Mouse (Mus musculus): ENCODE results near the gene Zfhx3. TPM values are rescaled to one million over a fixed set of nuclear protein-coding genes. Genes with fewer than 3 reads are reported as not detected.

The Zfhx3 gene
- polyA plus RNA-seq, 1 experiment, result 6.6 TPM

DNA sequence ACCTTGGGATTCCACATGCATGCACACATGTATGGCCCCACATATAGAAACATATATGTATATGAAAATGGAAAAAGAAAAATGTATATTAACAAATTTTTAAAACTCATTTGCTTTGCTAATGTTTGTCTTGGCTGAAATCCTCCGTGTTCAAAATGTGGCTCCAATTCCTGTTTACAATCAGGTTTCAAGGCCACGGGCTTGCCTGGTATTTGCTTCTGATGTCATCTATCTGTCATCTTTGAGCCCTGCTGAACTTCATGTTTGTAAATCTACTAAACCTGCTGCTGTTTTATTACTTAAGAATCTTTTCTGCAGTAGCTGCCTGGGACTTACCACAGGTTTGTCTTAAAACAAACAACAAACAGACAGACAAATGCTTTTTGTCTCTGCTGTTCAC is 1051.3 kb downstream of the Zfhx3 start:
- no peak overlapping the region for H3K27ac ChIP-seq (ENCODE audit: control insufficient read depth, insufficient read depth, low read depth, low read length, poor library complexity)

DNA sequence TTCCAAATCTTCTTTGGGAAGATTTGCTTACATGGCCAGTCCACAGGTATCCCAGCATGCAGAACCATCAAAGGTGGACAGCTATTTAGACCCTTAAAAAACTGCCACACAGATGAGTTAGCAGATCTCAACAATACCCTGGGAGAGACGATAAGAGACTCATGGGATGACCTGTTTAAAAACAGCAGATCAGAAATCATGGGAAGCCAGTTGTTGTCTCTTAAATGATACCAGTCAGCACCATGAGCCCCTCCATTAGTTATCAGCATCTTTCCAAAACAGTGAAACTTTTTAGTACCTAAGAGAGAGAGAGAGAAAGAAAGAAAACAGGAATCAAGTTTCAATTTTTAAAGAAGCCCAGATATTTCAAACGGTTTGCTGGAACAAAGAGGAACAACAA is 1051.7 kb downstream of the Zfhx3 start:
- 41% methylated on average over 2 of the region's 2 CpGs for WGBS
- H3K27ac ChIP-seq (ENCODE audit: control insufficient read depth, insufficient read depth, low read depth, low read length, poor library complexity), result no peak overlapping the region
- no peak for TF ChIP-seq CTCF (IDR thresholded peaks at IDR 0.05; ENCODE audit: control insufficient read depth, insufficient read depth, low read length)
- no peak for TF ChIP-seq POLR2A (IDR thresholded peaks at IDR 0.05; ENCODE audit: borderline replicate concordance, control insufficient read depth, low read depth, low read length)
- H3K4me1 ChIP-seq (ENCODE audit: control insufficient read depth, insufficient read depth, low read length), result no peaks in the 10 kb centered on the region
- no peak overlapping the region for H3K4me3 ChIP-seq (replicated peaks; ENCODE audit: control insufficient read depth, low read depth, low read length)

More for the DNA sequence above, 1051.3 kb downstream of the Zfhx3 start:
- TF ChIP-seq CTCF (IDR thresholded peaks at IDR 0.05; ENCODE audit: control insufficient read depth, insufficient read depth, low read length) (no peak), POLR2A (IDR thresholded peaks at IDR 0.05; ENCODE audit: borderline replicate concordance, control insufficient read depth, low read depth, low read length) (no peak)
- 64% methylated on average over 2 of the region's 2 CpGs for WGBS
- Histone ChIP-seq H3K4me1 (ENCODE audit: control insufficient read depth, insufficient read depth, low read length) (no peaks in the 10 kb centered on the region), H3K4me3 (replicated peaks; ENCODE audit: control insufficient read depth, low read depth, low read length) (no peak overlapping the region)

DNA sequence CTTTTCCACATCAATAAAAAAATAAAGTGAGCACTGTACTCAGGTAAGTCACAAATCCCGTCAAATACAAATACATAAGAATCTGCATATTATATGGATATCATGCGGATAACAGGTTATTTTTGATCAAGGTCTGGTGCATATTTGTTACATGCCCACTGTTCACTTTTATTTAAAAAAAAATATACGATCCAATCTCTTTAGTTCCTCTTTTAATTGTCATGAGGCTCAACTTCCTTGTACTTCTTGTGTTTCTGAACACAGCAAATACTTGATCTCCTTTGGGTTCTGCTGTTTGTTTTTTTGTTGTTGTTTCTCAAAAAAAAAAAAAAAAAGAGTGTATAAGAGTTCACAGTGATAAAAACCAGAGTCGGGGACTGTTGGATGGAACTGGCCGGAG is 1052.4 kb downstream of the Zfhx3 start:
- no peak overlapping the region for H3K27ac ChIP-seq (ENCODE audit: control insufficient read depth, insufficient read depth, low read depth, low read length, poor library complexity)
- H3K4me3 ChIP-seq (replicated peaks; ENCODE audit: control insufficient read depth, low read depth, low read length), result no peak overlapping the region
- no peaks in the 10 kb centered on the region for H3K4me1 ChIP-seq (ENCODE audit: control insufficient read depth, insufficient read depth, low read length)
- no peak for TF ChIP-seq CTCF (IDR thresholded peaks at IDR 0.05; ENCODE audit: control insufficient read depth, insufficient read depth, low read length)
- TF ChIP-seq POLR2A (IDR thresholded peaks at IDR 0.05; ENCODE audit: borderline replicate concordance, control insufficient read depth, low read depth, low read length), result no peak
- 65% methylated on average over 5 of the region's 5 CpGs for WGBS

DNA sequence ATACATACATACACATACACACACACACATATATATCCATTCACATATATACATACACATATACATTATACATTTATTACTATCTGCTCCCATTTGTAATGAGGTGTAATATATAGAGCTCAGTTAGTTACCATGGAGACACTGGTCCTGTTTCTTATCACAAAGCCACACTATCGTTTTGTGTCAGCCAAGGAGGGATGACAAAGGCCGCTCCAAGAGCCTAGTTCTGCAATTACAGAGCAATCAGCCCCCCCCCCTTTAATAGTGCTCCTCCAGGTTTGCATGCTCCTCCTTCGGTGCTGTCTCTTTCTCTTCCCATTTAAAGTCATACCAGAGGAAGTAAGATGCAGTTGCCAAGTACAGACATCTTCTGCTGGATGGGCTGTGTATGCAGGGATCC is 1054.9 kb downstream of the Zfhx3 start:
- H3K4me3 ChIP-seq (replicated peaks; ENCODE audit: control insufficient read depth, low read depth, low read length), result no peak overlapping the region
- TF ChIP-seq POLR2A (IDR thresholded peaks at IDR 0.05; ENCODE audit: borderline replicate concordance, control insufficient read depth, low read depth, low read length) (no peak), CTCF (IDR thresholded peaks at IDR 0.05; ENCODE audit: control insufficient read depth, insufficient read depth, low read length) (no peak)
- no peaks in the 10 kb centered on the region for H3K4me1 ChIP-seq (ENCODE audit: control insufficient read depth, insufficient read depth, low read length)
- no peak overlapping the region for H3K27ac ChIP-seq (ENCODE audit: control insufficient read depth, insufficient read depth, low read depth, low read length, poor library complexity)
- WGBS, result 41% methylated on average over 3 of the region's 3 CpGs

DNA sequence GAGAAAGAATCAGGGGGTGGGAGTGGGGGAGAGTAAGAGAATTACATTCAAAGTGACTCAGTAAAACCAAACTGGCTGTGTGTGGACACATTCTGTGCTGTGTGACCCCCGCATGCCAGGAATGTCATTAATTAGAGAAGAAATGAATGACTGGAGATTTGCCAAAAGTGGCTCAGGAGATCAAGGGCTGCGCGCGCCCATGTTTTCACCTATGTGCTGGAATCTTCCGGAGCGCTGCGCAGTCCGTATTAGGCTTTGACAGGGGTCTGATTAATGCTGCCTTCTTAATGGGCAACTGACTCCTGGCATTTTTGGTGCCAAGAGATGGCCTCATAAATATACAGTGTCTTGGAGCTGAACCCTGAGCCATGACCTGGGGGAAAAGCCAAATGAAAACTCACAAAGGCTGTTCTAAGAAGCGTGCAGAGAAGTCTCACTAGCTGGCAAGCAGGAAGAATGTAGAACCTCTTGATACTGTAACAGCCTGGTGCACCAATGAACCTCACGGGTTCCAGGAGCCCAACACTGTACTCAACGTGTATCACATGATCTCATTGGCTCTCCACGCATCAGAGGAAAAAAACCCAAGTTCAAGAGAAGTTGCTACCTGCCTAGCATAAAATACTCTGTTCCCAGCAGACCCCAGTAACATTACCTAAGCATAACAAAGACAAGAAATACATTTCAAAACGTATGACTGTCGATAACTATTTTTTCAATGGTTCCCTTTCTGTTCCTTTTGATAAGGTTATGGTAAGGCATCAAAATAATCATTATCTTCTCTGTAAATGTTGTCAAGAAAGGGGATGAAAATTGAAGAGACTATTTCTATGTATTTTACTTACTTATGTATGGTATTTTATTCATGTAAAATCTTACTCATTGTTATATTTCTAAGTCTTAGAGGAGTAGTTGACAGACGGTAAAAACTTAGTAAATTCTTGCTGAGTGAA is 1057.1 kb downstream of the Zfhx3 start:
- TF ChIP-seq POLR2A (IDR thresholded peaks at IDR 0.05; ENCODE audit: borderline replicate concordance, control insufficient read depth, low read depth, low read length) (no peak), CTCF (IDR thresholded peaks at IDR 0.05; ENCODE audit: control insufficient read depth, insufficient read depth, low read length) (no peak)
- no peak overlapping the region for H3K4me3 ChIP-seq (replicated peaks; ENCODE audit: control insufficient read depth, low read depth, low read length)
- H3K4me1 ChIP-seq (ENCODE audit: control insufficient read depth, insufficient read depth, low read length), result no peaks in the 10 kb centered on the region
- H3K27ac ChIP-seq (ENCODE audit: control insufficient read depth, insufficient read depth, low read depth, low read length, poor library complexity), result no peak overlapping the region
- whole genome bisulfite sequencing, result 84% methylated on average over 15 of the region's 15 CpGs

DNA sequence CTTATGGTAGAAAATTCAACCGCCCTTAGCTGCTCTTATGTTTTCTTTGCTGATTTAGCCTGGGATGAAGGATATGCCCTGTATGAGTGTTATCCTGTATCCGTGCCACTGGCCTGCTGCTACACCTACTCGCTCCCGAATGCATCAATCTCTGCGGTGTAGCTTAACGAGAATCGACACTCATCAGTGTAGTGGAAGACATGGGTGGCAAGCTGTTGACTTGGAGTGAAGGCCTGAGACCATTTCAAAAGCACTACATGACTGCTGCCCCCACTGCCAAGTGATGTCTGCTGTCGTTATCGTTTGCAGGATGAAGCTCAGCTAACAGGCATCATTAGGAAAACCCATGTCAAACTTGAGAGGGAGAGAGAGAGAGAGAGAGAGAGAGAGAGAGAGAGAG is 1058.6 kb downstream of the Zfhx3 start:
- Histone ChIP-seq H3K4me3 (replicated peaks; ENCODE audit: control insufficient read depth, low read depth, low read length) (no peak overlapping the region), H3K27ac (ENCODE audit: control insufficient read depth, insufficient read depth, low read depth, low read length, poor library complexity) (no peak overlapping the region), H3K4me1 (ENCODE audit: control insufficient read depth, insufficient read depth, low read length) (no peaks in the 10 kb centered on the region)
- WGBS, result 89% methylated on average over 9 of the region's 9 CpGs
- TF ChIP-seq POLR2A (IDR thresholded peaks at IDR 0.05; ENCODE audit: borderline replicate concordance, control insufficient read depth, low read depth, low read length), result no peak
- TF ChIP-seq CTCF (IDR thresholded peaks at IDR 0.05; ENCODE audit: control insufficient read depth, insufficient read depth, low read length), result no peak

DNA sequence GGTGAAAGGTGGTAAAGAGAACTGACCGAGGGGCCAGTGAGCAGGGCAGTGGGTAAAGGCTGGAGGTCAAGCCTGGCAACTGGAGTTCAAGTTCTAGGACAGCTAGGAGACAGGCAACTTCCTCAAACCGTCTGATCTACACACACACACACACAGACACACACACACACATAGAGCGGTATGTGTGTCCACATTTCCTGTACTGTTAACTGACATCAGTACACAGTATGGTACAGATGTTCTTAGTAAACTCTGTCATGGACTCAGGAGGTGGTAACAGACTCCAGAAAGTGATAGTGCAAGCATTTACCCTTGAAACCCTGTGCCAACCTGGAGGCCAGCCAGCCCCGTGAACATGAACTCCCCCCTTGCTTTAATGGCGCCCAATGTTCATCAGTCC is 1059.5 kb downstream of the Zfhx3 start:
- TF ChIP-seq CTCF (IDR thresholded peaks at IDR 0.05; ENCODE audit: control insufficient read depth, insufficient read depth, low read length) (no peak), POLR2A (IDR thresholded peaks at IDR 0.05; ENCODE audit: borderline replicate concordance, control insufficient read depth, low read depth, low read length) (no peak)
- WGBS, result 65% methylated on average over 5 of the region's 5 CpGs
- Histone ChIP-seq H3K4me3 (replicated peaks; ENCODE audit: control insufficient read depth, low read depth, low read length) (no peak overlapping the region), H3K4me1 (ENCODE audit: control insufficient read depth, insufficient read depth, low read length) (no peaks in the 10 kb centered on the region), H3K27ac (ENCODE audit: control insufficient read depth, insufficient read depth, low read depth, low read length, poor library complexity) (no peak overlapping the region)

DNA sequence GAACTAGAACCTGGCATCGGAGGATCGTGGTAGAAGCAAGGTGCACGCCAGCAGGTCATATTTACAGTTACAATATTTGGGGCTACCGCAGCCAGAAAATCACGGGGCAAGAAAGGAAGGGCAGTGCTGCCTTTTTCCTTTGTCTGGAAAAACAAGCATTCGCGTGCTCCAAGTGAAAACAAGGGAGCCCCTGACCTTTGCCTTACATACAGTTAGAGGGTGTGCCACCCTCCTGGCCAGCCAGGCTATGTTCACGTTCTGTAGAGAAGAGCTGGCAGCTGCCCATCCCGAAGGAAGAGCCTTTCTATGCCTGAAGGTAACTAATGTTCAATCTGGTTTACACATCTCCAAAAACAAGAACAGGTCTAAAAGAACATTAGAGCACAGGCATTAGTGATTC is 1064.5 kb downstream of the Zfhx3 start:
- 76% methylated on average over 9 of the region's 9 CpGs for WGBS
- TF ChIP-seq CTCF (IDR thresholded peaks at IDR 0.05; ENCODE audit: control insufficient read depth, insufficient read depth, low read length), result no peak
- no peak for TF ChIP-seq POLR2A (IDR thresholded peaks at IDR 0.05; ENCODE audit: borderline replicate concordance, control insufficient read depth, low read depth, low read length)
- H3K4me1 ChIP-seq (ENCODE audit: control insufficient read depth, insufficient read depth, low read length), result no peaks in the 10 kb centered on the region
- H3K27ac ChIP-seq (ENCODE audit: control insufficient read depth, insufficient read depth, low read depth, low read length, poor library complexity), result no peak overlapping the region
- no peak overlapping the region for H3K4me3 ChIP-seq (replicated peaks; ENCODE audit: control insufficient read depth, low read depth, low read length)
